Comparison of ENCODE assay signal across 25 mouse cellular contexts in genomic region chr2:28575341-28575740, GRCm38 (mm10). TPM values are rescaled to one million over a fixed set of nuclear protein-coding genes. Genes with fewer than 3 reads are reported as not detected.
"Had no signal": no experiment of that assay in that cellular context is flagged by ENCODE, and none has a peak within 500 bp of the region (broad histone marks: within the 10 kb centered on the region; RNA-seq: fewer than 3 reads in every experiment).

No protein-coding gene starts in this region.

- H3K9ac ChIP-seq: liver, embryonic 13.5 days; liver, embryonic 15.5 days; liver, postnatal 0 days; lung, embryonic 15.5 days; midbrain, embryonic 13.5 days; midbrain, embryonic 15.5 days; neural tube, embryonic 12.5 days had no signal

- H3K4me2 ChIP-seq: liver, embryonic 13.5 days; liver, embryonic 15.5 days; lung, embryonic 15.5 days; midbrain, embryonic 11.5 days; midbrain, embryonic 13.5 days; midbrain, embryonic 15.5 days; neural tube, embryonic 12.5 days had no signal

- H3K27ac ChIP-seq: liver, embryonic 13.5 days; liver, embryonic 15.5 days; lung, embryonic 15.5 days; macrophage; midbrain, embryonic 13.5 days; midbrain, embryonic 15.5 days; neural tube, embryonic 12.5 days had no signal

- H3K4me1 ChIP-seq: liver, embryonic 13.5 days; liver, embryonic 15.5 days; midbrain, embryonic 13.5 days; midbrain, embryonic 15.5 days; neural tube, embryonic 12.5 days had no signal

- ATAC-seq: liver, postnatal 0 days; lung, postnatal 0 days; midbrain, embryonic 13.5 days; midbrain, embryonic 15.5 days had no signal

- DNase-seq: liver, embryonic 13.5 days; liver, postnatal 0 days; lung, adult 2 months; lung, postnatal 14 days; lung, postnatal 36 days; right cerebral cortex, adult 18-20 months; spleen, adult 18-20 months; thymus, adult 18-20 months; thymus, postnatal 14 days; thymus, postnatal 36 days had no signal

- H3K9me3 ChIP-seq: liver, embryonic 13.5 days; liver, embryonic 15.5 days; lung, embryonic 15.5 days; megakaryocyte, embryonic 14.5 days; midbrain, embryonic 13.5 days; midbrain, embryonic 15.5 days; neural tube, embryonic 12.5 days had no signal

- H3K4me3 ChIP-seq: liver, embryonic 13.5 days; liver, embryonic 15.5 days; lung, embryonic 15.5 days; megakaryocyte, embryonic 14.5 days; midbrain, embryonic 13.5 days; midbrain, embryonic 15.5 days; neural tube, embryonic 12.5 days had no signal

- H3K27me3 ChIP-seq: liver, embryonic 13.5 days; liver, embryonic 15.5 days; lung, embryonic 15.5 days; megakaryocyte, embryonic 14.5 days; midbrain, embryonic 13.5 days; midbrain, embryonic 15.5 days; neural tube, embryonic 12.5 days had no signal

RNA-seq across cellular contexts. Expression of gene Cel, which starts 12.1 kb away (rescaled TPM):
- total RNA-seq: megakaryocyte progenitor cell, adult 5-6 weeks; midbrain, postnatal 0 days; monocyte, adult 5-6 weeks; neutrophil, adult 5-6 weeks had no signal
- polyA plus RNA-seq: liver, postnatal 0 days; lung, embryonic 15.5 days; lung, postnatal 0 days; macrophage; midbrain, postnatal 0 days; neural tube, embryonic 12.5 days; neural tube, embryonic 14.5 days; stomach, embryonic 14.5 days had no signal

RNA-seq across cellular contexts. Expression of gene Gfi1b, which starts 46.4 kb away (rescaled TPM):
- total RNA-seq: midbrain, postnatal 0 days had no signal
- polyA plus RNA-seq: midbrain, embryonic 15.5 days; midbrain, postnatal 0 days; neural tube, embryonic 14.5 days had no signal
